Mouse (Mus musculus) megakaryocyte, embryonic 14.5 days (primary cell): Measurements from ENCODE around the gene Rab8b.

ENCODE experiments used
- FLI1 ChIP-seq: IDR thresholded peaks from 2 replicates; pipeline ENCODE4 v1.6.1; 2012; ENCODE audit warnings: low read length, inconsistent platforms, mixed read lengths
- GATA1 ChIP-seq: IDR thresholded peaks from 3 replicates; pipeline ENCODE4 v1.6.1; 2012; ENCODE audit warnings: mixed read lengths, low read length, inconsistent platforms, borderline replicate concordance

GRCm38 (mm10) chr9:66846822-66847221 is 72.7 kb downstream of the Rab8b start:
- TF ChIP-seq GATA1 (no peak), FLI1 (no peak)
